Mouse (Mus musculus) neural tube, embryonic 10.5 days (tissue): ENCODE measurements at regions not wholly inside any gene's neighbourhood (a gene's known extent, or its start where the extent isn't known, plus 50 kb on each side); places are given as distances from the start of the nearest gene placed in this dataset.
A peak's percentile ranks its signal among the peaks of the same experiment; 100 is the strongest.

Experiments used
- DNase-seq: peaks from one replicate; pipeline ENCODE4 v3.0.0-alpha.2; 2017; ENCODE audit warnings: low spot score; ENCODE audit errors: extremely low spot score

GRCm38 (mm10) chr9:101404034-101404433 is 152.4 kb upstream of the Ppp2r3a start:
- peak; percentile 6 for DNase-seq

- DNase-seq = peak; percentile 12
Measured at GRCm38 (mm10) chr9:101402544-101403194, 151.1 kb upstream of the Ppp2r3a start.

GRCm38 (mm10) chr9:101401416-101401815 is 149.8 kb upstream of the Ppp2r3a start:
- no peak for DNase-seq

GRCm38 (mm10) chr9:101398858-101399257 is 147.3 kb upstream of the Ppp2r3a start:
- DNase-seq = no peak

- DNase-seq = no peak
Measured at GRCm38 (mm10) chr9:101369380-101369779, 117.8 kb upstream of the Ppp2r3a start.

GRCm38 (mm10) chr9:101356607-101357006 is 105.0 kb upstream of the Ppp2r3a start:
- no peak for DNase-seq

- DNase-seq = no peak
Measured at GRCm38 (mm10) chr9:101348771-101349170, 97.2 kb upstream of the Ppp2r3a start.

GRCm38 (mm10) chr9:101342887-101343286 is 91.3 kb upstream of the Ppp2r3a start:
- DNase-seq = no peak

- DNase-seq = no peak
Measured at GRCm38 (mm10) chr9:101340796-101341465, 89.3 kb upstream of the Ppp2r3a start.

GRCm38 (mm10) chr9:101329032-101329824 is 77.6 kb upstream of the Ppp2r3a start:
- DNase-seq = no peak

- DNase-seq = no peak
Measured at GRCm38 (mm10) chr9:101326961-101327360, 75.4 kb upstream of the Ppp2r3a start.

- DNase-seq = peak; percentile 69
Measured at GRCm38 (mm10) chr9:101314036-101314435, 62.4 kb upstream of the Ppp2r3a start.

- DNase-seq = no peak
Measured at GRCm38 (mm10) chr9:101306408-101306935, 54.9 kb upstream of the Ppp2r3a start.

GRCm38 (mm10) chr9:101305730-101306129 is 54.1 kb upstream of the Ppp2r3a start:
- no peak for DNase-seq
